Mouse (Mus musculus) stomach, postnatal 0 days (tissue): ENCODE results near the gene Plekhb2.

ENCODE experiments used
- CTCF ChIP-seq: IDR thresholded peaks from 2 replicates; pipeline ENCODE4 v1.5.1; 2016; ENCODE audit warnings: antibody characterized with exemption, low read depth, mild to moderate bottlenecking, moderate library complexity
- EP300 ChIP-seq: optimal IDR thresholded peaks from 2 replicates; pipeline ENCODE3; 2016; ENCODE audit warnings: antibody characterized with exemption

GRCm38 (mm10) chr1:34891559-34892289 lies 41.9 kb downstream of the Plekhb2 start:
- TF ChIP-seq CTCF (peak; percentile 82), EP300 (no peak)
